Comparison of ENCODE assay signal across 13 mouse cellular contexts in genomic region chr13:90745063-90745462, GRCm38 (mm10).
A peak's percentile ranks its signal among the peaks of the same experiment; 100 is the strongest.
DNase-seq lines count a peak whose midpoint lies in the region.
"Had no signal": no experiment of that assay in that cellular context is flagged by ENCODE, and none has a peak within 500 bp of the region (broad histone marks: within the 10 kb centered on the region; RNA-seq: fewer than 3 reads in every experiment).

No protein-coding gene starts in this region.

- intact Hi-C loops in heart, postnatal 10 days (cut with DNase I) = loop anchor here (10.0 kb wide), 1 partner anchor 960 kb away; no protein-coding TSS in a partner anchor

- DNase-seq in kidney, adult 11 months = peak; percentile 3
- DNase-seq in kidney, postnatal 14 days = no peak
- DNase-seq in ES-CJ7 (ENCODE audit: low read depth, low spot score) = peak; percentile 39
- peak; percentile 43 for DNase-seq in R1 (ENCODE audit: low read depth, low spot score)
- DNase-seq in heart, postnatal 10 days = peak; percentile 55 to 63
- no peak for DNase-seq in frontal cortex, adult 2 months (ENCODE audit: extremely low spot score in 1 of 2, low spot score in 1 of 2)
- no peak for DNase-seq in layer of hippocampus, postnatal 10 days (ENCODE audit: low spot score in 2 of 2)
- DNase-seq: cerebellum, postnatal 10 days; gastrocnemius, postnatal 10 days; liver; lung, postnatal 14 days; right cerebral cortex, postnatal 4 days; thymus, postnatal 36 days had no signal

Comparison
In these comparisons a context has a peak if more than half of its experiments do, and no peak if none do; other contexts are left out.
1. DNase-seq: peak in kidney, adult 11 months (single experiment), ES-CJ7 (single experiment), R1 (single experiment) and heart, postnatal 10 days (2 of 2); none in kidney, postnatal 14 days (single experiment), frontal cortex, adult 2 months (0 of 2) and layer of hippocampus, postnatal 10 days (0 of 2).